Mouse (Mus musculus) lung, postnatal 0 days (tissue): Measurements from ENCODE around the gene Eml3. TPM values are rescaled to one million over a fixed set of nuclear protein-coding genes. Genes with fewer than 3 reads are reported as not detected.
A peak's percentile ranks its signal among the peaks of the same experiment; 100 is the strongest.
"Not testable (repeated sequence)": the region's sequence is repeated elsewhere in the genome, so short reads cannot be mapped to it uniquely, and the experiment has no call there.

Experiments used
- ATAC-seq: fragments of 200-750 bp; cut with Nextera tagmentation; 2 replicates; pipeline ENCODE4 v1.8.0; 2017; ENCODE audit warnings: moderate library complexity
- DNase-seq: peaks from one replicate; pipeline ENCODE4 v3.0.0-alpha.2; 2016; ENCODE audit warnings: low spot score
- H3K27ac ChIP-seq: fragments of 300-500 bp; sonication (generic); 2 replicates; pipeline ENCODE4 v1.5.1; 2014; ENCODE audit warnings: antibody characterized with exemption, mild to moderate bottlenecking, low read length, mixed read lengths
- H3K27me3 ChIP-seq: fragments of 300-500 bp; sonication (generic); replicated peaks from 2 replicates; pipeline ENCODE4 v1.6.1; 2014; ENCODE audit warnings: low read length, mixed read lengths; ENCODE audit not compliant: insufficient read depth
- H3K36me3 ChIP-seq: fragments of 300-500 bp; sonication (generic); 2 replicates; pipeline ENCODE4 v1.6.1; 2014; ENCODE audit warnings: low read length, mixed read lengths; ENCODE audit not compliant: insufficient read depth
- H3K4me1 ChIP-seq: fragments of 300-500 bp; sonication (generic); 2 replicates; pipeline ENCODE4 v1.6.1; 2014; ENCODE audit warnings: antibody characterized with exemption, low read depth, low read length, mixed read lengths; ENCODE audit not compliant: insufficient read depth
- H3K4me2 ChIP-seq: fragments of 300-500 bp; sonication (generic); replicated peaks from 2 replicates; pipeline ENCODE4 v1.6.1; 2014; ENCODE audit warnings: low read depth, mild to moderate bottlenecking, low read length, moderate library complexity, mixed read lengths
- H3K4me3 ChIP-seq: fragments of 300-500 bp; sonication (generic); 2 replicates; pipeline ENCODE4 v1.5.1; 2014; ENCODE audit warnings: low read depth, low read length
- H3K9ac ChIP-seq: fragments of 300-500 bp; sonication (generic); replicated peaks from 2 replicates; pipeline ENCODE4 v1.6.1; 2014; ENCODE audit warnings: low read depth, mild to moderate bottlenecking
- H3K9me3 ChIP-seq: fragments of 300-500 bp; sonication (generic); 2 replicates; pipeline ENCODE4 v1.6.1; 2016; ENCODE audit warnings: low read length, mixed read lengths
- CTCF ChIP-seq: IDR thresholded peaks from 2 replicates; pipeline ENCODE4 v1.5.1; 2016; ENCODE audit warnings: antibody characterized with exemption, mild to moderate bottlenecking
- EP300 ChIP-seq: IDR thresholded peaks from 2 replicates; pipeline ENCODE4 v1.6.1; 2016; ENCODE audit warnings: antibody characterized with exemption, mild to moderate bottlenecking, control low read depth
- WGBS: fragments of 180-500 bp; shearing (Covaris S2); extraction: QIAGEN DNeasy Blood & Tissue Kit; methylation state at CpG from one replicate; pipeline ENCODE4 v1.1.7; 2014; 5-methylcytosine and 5-hydroxymethylcytosine counted together
- polyA plus RNA-seq: library from polyadenylated mRNA; unstranded; fragments of >200 nt; fragmentation: Nextera tagmentation; extraction: Ambion mirVana; gene quantifications from 2 replicates; pipeline ENCODE4 v1.2.1, GENCODE M21; 2015

Eml3 gene
- polyA plus RNA-seq, 1 experiment from 2014 or later, result 30.5 TPM

- Histone ChIP-seq H3K9me3 (no peaks in the 10 kb centered on the region), H3K4me1 (peaks cover 6% of the 10 kb centered on the region; the same call in 1 of the 2 replicates), H3K27ac (peak overlapping the region; percentile 83), H3K4me2 (peak overlapping the region; percentile 73), H3K4me3 (peak overlapping the region; percentile 67), H3K36me3 (no peaks in the 10 kb centered on the region), H3K27me3 (no peaks in the 10 kb centered on the region), H3K9ac (peak overlapping the region; percentile 77)
- 13% methylated on average over 19 of the region's 19 CpGs for WGBS
- no peak for TF ChIP-seq CTCF
- no peak for TF ChIP-seq EP300
- no peak for ATAC-seq
- no peak for DNase-seq
These were observed 41.5 kb upstream of the Eml3 start for GRCm38 (mm10) chr19:8887585-8888463.

DNA sequence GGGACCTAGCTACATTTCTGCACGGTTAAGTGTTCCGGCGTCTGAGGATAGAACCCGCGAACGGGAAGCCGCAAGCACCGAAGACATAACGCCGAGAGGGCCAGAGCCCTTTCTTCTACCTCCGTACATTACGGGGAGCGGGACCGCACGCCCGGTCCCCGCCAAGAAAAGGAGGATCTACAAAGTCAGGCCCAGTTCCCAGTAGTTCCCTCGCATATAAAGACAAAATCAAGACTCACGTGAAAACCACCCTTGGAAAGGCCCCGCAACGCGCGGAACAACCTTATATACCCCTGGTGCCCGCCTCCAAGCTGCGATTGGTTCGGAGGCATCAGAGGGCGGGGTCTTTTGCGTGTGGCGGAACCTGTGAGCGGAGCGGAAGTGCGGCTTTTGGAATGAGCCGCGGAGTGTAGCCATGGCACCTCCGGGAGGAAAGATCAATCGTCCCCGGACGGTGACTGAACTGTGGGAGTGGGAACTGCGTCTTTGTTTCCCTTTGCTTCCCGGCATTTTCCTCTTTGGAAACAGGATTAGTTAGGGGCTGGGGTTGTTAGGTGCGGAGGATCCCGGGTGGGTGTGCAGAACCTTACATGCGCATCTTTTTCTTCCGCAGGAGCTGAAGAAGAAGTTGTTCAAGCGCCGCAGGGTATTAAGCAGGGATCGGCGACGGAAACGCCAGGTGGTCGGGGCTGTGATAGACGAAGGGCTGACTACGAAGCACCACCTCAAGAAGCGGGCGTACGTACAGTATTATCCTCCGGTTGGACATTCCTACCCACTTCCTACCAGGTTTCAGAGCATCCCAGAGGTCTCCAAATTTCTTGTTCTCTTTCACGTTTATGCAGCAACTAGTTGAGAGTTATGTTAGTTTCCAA is 40.6 kb upstream of the Eml3 start, which contains the start of the genes 1810009A15Rik and Gm49416:
TSS of gene 1810009A15Rik (plus strand) at position 343 of the 875 bp plus-strand sequence.
TSS of gene Gm49416 (plus strand) at position 416 of the 875 bp plus-strand sequence.
- peak; percentile 98 for DNase-seq
- peaks cover 7% of the 10 kb centered on the region; the same call in 1 of the 2 replicates for H3K4me1 ChIP-seq
- H3K9ac ChIP-seq, result peak within 1 kb of the TSS; percentile 77
- TF ChIP-seq EP300, result 0 out of 2 replicates have a peak, but pooled peaks have one; percentile 9
- no peak for TF ChIP-seq CTCF
- peak within 1 kb of the TSS; percentile 83 for H3K27ac ChIP-seq
- under 1% methylated on average over 58 of the region's 58 CpGs for WGBS
- peak within 1 kb of the TSS; percentile 73 for H3K4me2 ChIP-seq
- H3K9me3 ChIP-seq, result no peaks in the 10 kb centered on the region
- H3K36me3 ChIP-seq, result no peaks in the 10 kb centered on the region
- peak within 1 kb of the TSS; percentile 67 for H3K4me3 ChIP-seq
- H3K27me3 ChIP-seq, result no peaks in the 10 kb centered on the region
- peak; percentile 96 for ATAC-seq

DNA sequence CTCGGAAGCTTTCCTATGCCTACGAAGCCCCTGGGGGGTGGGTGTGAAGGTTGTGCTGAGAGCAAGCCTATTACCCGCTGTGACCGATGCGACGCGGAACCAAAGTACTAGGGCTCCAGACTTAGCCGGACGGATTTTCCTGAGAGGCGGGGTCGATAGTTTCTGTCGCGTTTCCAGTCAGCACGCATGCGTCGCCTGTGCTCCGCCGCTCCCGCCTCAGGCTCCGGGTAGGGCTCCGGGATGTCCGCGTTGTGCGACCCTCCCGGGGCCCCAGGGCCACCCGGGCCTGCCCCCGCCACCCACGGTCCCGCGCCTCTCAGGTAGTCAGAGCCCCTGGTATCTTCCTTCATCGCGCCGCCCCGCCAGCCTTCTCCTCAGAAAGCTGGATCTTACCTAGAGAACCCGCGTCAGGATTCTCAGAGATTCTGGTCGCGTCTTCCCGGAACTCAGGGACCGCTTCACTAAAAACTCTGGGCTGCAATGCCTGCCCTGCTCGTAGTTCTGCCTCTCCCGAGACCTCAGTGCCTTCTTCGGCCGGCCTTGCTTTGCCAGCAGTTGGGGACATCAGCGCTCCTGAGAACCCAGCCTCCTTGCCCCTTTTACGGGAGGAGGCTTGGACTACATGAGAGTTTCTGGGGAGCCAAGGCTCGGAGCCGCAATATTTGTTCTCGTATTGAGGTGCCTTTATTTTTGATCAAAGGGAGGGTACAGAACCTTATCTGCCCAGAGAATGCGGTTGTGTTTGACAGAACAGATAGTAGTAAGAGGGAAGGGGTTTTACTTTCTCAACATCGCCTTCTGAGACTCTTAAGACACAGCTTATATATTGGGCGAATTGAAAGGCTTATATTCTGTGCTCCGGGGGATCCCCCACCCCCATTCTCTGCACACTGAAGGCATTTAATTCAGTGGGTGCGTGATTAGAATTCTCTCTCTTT is 36.3 kb upstream of the Eml3 start, which contains the start of gene Ints5:
TSS of gene Ints5 (plus strand) at position 177 of the 938 bp plus-strand sequence.
- peak within 1 kb of the TSS; percentile 91 for H3K27ac ChIP-seq
- peak within 1 kb of the TSS; percentile 95 for H3K4me2 ChIP-seq
- no peaks in the 10 kb centered on the region for H3K27me3 ChIP-seq
- peaks cover 4% of the 10 kb centered on the region; the same call in 1 of the 2 replicates for H3K4me1 ChIP-seq
- peak within 1 kb of the TSS; percentile 88 for H3K4me3 ChIP-seq
- H3K36me3 ChIP-seq, result no peaks in the 10 kb centered on the region
- peak; percentile 92 for DNase-seq
- peak; percentile 50 for ATAC-seq
- no peak for TF ChIP-seq CTCF
- no peak for TF ChIP-seq EP300
- peak within 1 kb of the TSS; percentile 81 for H3K9ac ChIP-seq
- no peaks in the 10 kb centered on the region for H3K9me3 ChIP-seq
- 1% methylated on average over 54 of the region's 54 CpGs for WGBS

DNA sequence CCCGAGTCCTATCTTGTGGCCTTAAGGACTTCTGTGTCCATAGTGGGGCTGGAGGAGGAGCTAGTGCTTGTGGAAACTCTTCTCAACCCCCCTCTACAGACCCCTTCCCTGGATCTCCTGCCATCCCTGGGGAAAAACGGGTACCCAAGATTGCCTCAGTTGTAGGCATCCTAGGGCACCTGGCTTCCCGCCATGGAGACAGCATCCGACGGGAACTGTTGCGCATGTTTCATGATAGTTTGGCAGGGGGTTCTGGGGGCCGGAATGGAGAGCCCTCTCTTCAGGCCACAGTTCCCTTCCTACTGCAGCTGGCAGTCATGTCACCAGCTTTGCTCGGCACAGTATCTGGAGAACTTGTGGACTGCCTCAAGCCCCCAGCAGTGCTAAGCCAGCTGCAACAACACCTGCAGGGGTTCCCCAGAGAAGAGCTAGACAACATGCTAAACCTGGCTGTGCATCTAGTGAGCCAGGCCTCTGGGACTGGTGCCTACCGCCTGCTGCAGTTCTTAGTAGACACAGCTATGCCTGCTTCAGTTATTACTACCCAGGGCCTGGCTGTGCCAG is 33.9 kb upstream of the Eml3 start:
- TF ChIP-seq EP300 (no peak), CTCF (no peak)
- no peaks in the 10 kb centered on the region for H3K36me3 ChIP-seq
- no peak overlapping the region for H3K27ac ChIP-seq
- ATAC-seq (no peak), DNase-seq (no peak)
- H3K4me3 ChIP-seq, result no peak overlapping the region
- H3K27me3 ChIP-seq, result no peaks in the 10 kb centered on the region
- no peaks in the 10 kb centered on the region for H3K9me3 ChIP-seq
- 89% methylated on average over 9 of the region's 9 CpGs for WGBS
- no peak overlapping the region for H3K4me2 ChIP-seq
- H3K4me1 ChIP-seq, result peaks cover 6% of the 10 kb centered on the region; the same call in 1 of the 2 replicates
- H3K9ac ChIP-seq, result no peak overlapping the region

DNA sequence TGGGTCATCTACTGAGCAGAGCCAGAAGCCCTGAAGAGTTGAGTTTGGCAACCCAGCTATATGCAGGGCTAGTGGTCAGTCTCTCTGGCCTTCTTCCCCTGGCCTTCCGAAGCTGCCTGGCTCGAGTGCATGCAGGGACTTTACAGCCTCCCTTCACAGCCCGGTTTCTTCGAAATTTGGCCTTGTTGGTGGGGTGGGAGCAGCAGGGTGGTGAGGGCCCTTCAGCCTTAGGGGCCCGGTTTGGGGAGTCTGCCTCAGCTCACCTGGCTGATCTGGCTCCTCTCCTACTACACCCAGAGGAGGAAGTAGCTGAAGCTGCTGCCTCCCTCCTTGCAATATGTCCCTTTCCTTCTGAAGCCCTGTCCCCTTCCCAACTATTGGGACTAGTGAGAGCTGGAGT is 33.1 kb upstream of the Eml3 start:
- DNase-seq, H3K27me3 ChIP-seq, H3K4me3 ChIP-seq, H3K9ac ChIP-seq, H3K9me3 ChIP-seq, H3K27ac ChIP-seq, H3K4me1 ChIP-seq, ATAC-seq, H3K4me2 ChIP-seq, H3K36me3 ChIP-seq: not testable (repeated sequence)
- WGBS, result 77% methylated on average over 5 of the region's 5 CpGs

- not testable (repeated sequence) for DNase-seq, H3K36me3 ChIP-seq, H3K4me1 ChIP-seq, H3K9me3 ChIP-seq, H3K27me3 ChIP-seq
- Histone ChIP-seq H3K27ac (peak overlapping the region; percentile 59), H3K9ac (peak overlapping the region; percentile 50), H3K4me2 (peak overlapping the region; percentile 92), H3K4me3 (peak overlapping the region; percentile 95)
- peak; percentile 45 for ATAC-seq
- WGBS, result 16% methylated on average over 21 of the region's 21 CpGs
These were observed 32.0 kb upstream of the Eml3 start for GRCm38 (mm10) chr19:8897211-8897864.
